Mouse (Mus musculus): ENCODE measurements at regions not wholly inside any gene's neighbourhood (a gene's known extent, or its start where the extent isn't known, plus 50 kb on each side); places are given as distances from the start of the nearest gene placed in this dataset.
"Not testable (repeated sequence)": the region's sequence is repeated elsewhere in the genome, so short reads cannot be mapped to it uniquely, and the experiment has no call there.

DNA sequence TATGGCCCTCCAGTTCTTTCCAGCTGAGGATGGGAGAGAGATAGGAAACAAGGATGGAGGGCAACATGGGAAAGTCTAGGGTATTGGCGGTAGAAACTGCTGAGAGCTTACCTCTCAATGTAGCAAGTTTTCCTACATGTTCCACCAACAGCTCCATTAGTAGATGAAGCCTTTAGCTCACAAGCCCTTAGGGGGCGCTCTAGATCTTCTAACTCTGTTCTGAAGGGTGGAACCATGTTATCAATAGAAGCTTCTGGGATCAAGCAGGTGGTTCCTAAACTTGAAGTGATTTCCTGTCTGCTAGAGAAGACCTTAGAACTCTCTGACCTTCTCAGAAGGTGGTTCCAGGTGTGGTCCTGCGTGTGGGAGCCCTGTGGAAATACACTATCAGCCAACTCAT, 154.2 kb upstream of the 1700012A03Rik start:
- Histone ChIP-seq H3K27me3 (peaks cover 4% of the 10 kb centered on the region; the same call in 1 of the 2 replicates), H3K9ac (no peak overlapping the region), H3K9me3 (no peaks in the 10 kb centered on the region), H3K4me3 (no peak overlapping the region), H3K4me1 (no peaks in the 10 kb centered on the region), H3K27ac (no peak overlapping the region), H3K36me3 (no peaks in the 10 kb centered on the region), H3K4me2 (no peak overlapping the region)
- no peak for ATAC-seq (ENCODE audit: insufficient number of reproducible peaks, low FRiP score, low TSS enrichment, low read depth)
- 55% methylated on average over 3 of the region's 3 CpGs for WGBS

DNA sequence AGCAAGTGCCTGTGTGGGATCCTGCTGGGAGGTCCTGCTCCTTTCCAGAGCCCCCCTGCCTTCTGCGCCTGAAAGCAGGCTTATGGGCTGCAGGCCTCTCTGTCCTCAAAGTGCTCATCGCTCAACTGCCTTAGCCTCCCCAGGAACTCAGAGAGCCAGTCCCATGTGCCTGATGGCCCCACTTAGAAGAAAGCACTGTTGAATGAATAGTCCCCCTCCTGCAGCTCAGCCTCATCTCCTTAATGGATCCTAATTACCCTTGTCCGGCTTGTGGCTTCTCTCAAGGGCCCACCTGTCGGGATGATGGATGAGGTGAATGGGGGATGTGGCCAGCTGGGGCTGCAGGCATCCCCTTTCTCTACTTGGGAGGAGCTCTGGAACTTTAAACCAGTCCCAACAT, 163.1 kb upstream of the 1700012A03Rik start:
- no peaks in the 10 kb centered on the region for H3K9me3 ChIP-seq
- ATAC-seq (ENCODE audit: insufficient number of reproducible peaks, low FRiP score, low TSS enrichment, low read depth), result no peak
- no peaks in the 10 kb centered on the region for H3K36me3 ChIP-seq
- no peak overlapping the region for H3K4me2 ChIP-seq
- no peak overlapping the region for H3K4me3 ChIP-seq
- WGBS, result 3% methylated on average over 4 of the region's 4 CpGs
- H3K27ac ChIP-seq, result no peak overlapping the region
- H3K9ac ChIP-seq, result no peak overlapping the region
- H3K27me3 ChIP-seq, result no peaks in the 10 kb centered on the region
- no peaks in the 10 kb centered on the region for H3K4me1 ChIP-seq

DNA sequence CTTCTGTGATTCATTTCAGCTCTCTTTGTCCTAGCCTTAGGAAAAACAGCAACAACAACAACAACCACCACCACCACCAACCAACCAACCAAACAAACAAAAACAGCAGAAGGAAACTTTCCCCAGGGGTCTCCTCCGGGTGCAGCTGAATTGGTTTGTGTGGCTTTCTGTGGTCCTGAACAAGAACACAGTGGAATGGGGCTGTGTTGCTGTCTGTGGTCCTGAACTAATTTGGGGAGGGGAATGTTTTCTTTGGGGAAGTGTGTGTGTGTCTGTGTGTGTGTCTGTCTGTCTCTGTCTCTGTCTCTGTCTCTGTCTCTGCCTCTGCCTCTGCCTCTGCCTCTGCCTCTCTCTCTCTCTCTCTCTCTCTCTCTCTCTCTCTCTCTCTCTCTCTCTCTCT, 164.8 kb upstream of the 1700012A03Rik start:
- not testable (repeated sequence) for H3K9ac ChIP-seq; H3K4me2 ChIP-seq; H3K9me3 ChIP-seq; H3K27ac ChIP-seq; H3K4me1 ChIP-seq; H3K27me3 ChIP-seq; H3K36me3 ChIP-seq; ATAC-seq (ENCODE audit: insufficient number of reproducible peaks, low FRiP score, low TSS enrichment, low read depth); H3K4me3 ChIP-seq
- 15% methylated on average over 1 of the region's 1 CpGs for WGBS

DNA sequence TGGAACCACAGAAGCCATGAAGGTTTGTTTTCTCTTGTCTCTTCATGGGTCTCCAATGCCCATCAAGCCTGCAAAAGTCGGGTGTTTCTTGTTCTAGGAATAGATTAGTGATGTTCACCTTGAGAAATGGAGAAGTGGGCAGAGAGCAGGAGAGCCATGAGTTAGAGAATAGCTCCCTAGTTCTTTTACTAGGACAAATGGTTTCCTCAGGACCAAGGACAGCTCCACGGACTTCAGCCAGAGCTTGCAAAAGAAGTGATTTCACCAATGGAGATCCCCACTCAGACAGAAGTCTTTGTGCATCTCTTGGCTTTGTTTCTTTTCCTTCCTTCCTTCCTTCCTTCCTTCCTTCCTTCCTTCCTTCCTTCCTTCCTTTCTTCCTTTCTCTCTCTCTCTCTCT, 166.3 kb upstream of the 1700012A03Rik start:
- Histone ChIP-seq H3K9me3 (no peaks in the 10 kb centered on the region), H3K27ac (no peak overlapping the region), H3K4me1 (no peaks in the 10 kb centered on the region), H3K4me2 (no peak overlapping the region), H3K36me3 (no peaks in the 10 kb centered on the region), H3K4me3 (no peak overlapping the region), H3K9ac (no peak overlapping the region), H3K27me3 (no peaks in the 10 kb centered on the region)
- WGBS, result 4% methylated on average over 2 of the region's 2 CpGs
- no peak for ATAC-seq (ENCODE audit: insufficient number of reproducible peaks, low FRiP score, low TSS enrichment, low read depth)

DNA sequence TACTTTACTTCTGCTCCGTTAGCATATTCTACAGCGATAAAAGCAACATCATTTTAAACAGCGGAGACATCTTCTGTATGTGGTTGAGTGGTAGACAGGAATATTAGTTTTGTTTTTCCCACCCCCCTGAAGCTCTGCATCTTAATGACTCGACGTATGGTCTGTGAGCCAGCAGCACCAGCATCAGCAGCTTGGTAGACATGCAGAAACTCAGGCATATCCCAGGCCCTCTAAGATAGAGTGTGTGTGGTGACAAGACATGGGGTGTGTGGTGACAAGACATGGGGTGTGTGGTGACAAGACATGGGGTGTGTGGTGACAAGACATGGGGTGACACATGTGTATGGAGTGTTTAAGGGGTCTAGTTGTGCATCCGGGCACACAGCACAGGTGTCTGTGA, 175.4 kb upstream of the 1700012A03Rik start:
- ATAC-seq (ENCODE audit: insufficient number of reproducible peaks, low FRiP score, low TSS enrichment, low read depth), result no peak
- no peaks in the 10 kb centered on the region for H3K36me3 ChIP-seq
- H3K9me3 ChIP-seq, result no peaks in the 10 kb centered on the region
- H3K4me2 ChIP-seq, result no peak overlapping the region
- 87% methylated on average over 6 of the region's 6 CpGs for WGBS
- H3K9ac ChIP-seq, result no peak overlapping the region
- H3K27ac ChIP-seq, result no peak overlapping the region
- no peak overlapping the region for H3K4me3 ChIP-seq
- H3K4me1 ChIP-seq, result no peaks in the 10 kb centered on the region
- no peaks in the 10 kb centered on the region for H3K27me3 ChIP-seq

DNA sequence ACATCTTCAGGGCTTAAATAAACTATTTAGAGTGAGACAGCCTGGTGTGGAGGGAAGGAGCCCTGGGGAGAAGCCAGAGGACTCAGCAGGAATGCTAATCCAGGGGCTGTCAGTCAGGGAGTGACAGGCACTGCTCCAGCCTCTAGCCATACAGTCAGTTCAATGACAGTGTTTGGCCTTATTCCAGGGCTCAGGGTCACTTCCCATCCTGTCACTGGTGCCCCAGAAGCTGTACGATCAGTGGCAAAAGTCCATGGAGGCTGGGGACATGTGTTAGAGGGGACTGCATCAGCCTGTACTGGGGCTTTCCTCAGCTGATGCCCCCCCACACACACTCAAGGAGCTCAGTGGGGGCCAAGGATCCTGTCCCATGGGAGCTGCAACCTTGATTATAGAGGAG, 176.1 kb upstream of the 1700012A03Rik start:
- Histone ChIP-seq H3K4me1 (no peaks in the 10 kb centered on the region), H3K4me2 (no peak overlapping the region), H3K27ac (no peak overlapping the region), H3K36me3 (no peaks in the 10 kb centered on the region), H3K4me3 (no peak overlapping the region), H3K9me3 (no peaks in the 10 kb centered on the region), H3K27me3 (no peaks in the 10 kb centered on the region), H3K9ac (no peak overlapping the region)
- no peak for ATAC-seq (ENCODE audit: insufficient number of reproducible peaks, low FRiP score, low TSS enrichment, low read depth)
- 48% methylated on average over 1 of the region's 1 CpGs for WGBS

DNA sequence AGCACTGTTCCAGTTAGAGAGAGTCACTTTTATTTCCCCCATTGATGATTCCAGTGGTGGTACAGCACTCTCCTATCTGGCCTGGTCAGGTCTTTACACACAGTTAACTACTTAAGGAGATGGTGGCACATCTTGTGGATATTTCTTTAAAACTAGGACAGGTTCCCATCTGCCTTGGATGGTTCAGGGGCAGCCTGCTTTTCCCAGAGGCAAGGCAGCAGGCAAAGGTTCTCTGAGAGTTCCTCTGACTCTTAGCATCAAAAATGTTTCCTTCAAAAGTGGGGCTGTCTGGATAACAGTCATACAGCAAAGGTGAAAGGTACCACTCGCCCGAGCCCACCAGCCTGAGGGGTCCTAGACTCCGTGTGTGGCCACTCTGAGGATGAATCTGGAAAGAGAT, 178.3 kb upstream of the 1700012A03Rik start:
- Histone ChIP-seq H3K27ac (no peak overlapping the region), H3K27me3 (no peaks in the 10 kb centered on the region), H3K9me3 (no peaks in the 10 kb centered on the region), H3K4me1 (no peaks in the 10 kb centered on the region), H3K9ac (no peak overlapping the region), H3K36me3 (no peaks in the 10 kb centered on the region), H3K4me2 (no peak overlapping the region), H3K4me3 (no peak overlapping the region)
- WGBS, result 80% methylated on average over 3 of the region's 3 CpGs
- ATAC-seq (ENCODE audit: insufficient number of reproducible peaks, low FRiP score, low TSS enrichment, low read depth), result no peak

DNA sequence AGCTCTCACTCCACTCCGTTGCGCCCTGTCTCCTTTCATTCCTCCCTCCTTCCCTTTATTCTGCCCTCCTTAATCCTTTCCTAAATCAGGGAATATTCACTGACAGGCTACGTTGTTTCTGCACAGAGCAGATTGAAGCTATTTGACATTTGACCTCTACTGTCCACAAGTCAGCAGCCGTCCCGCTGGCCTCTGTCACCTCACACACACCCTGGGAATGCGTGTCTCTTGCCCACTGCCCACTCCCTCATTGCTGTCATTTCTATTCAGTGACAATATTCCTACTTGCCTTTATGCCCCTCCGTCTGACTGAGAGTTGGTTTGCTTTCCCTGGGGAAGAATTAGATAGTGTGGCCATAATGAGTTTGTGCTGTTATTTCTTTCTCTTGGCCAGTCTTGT, 188.1 kb upstream of the 1700012A03Rik start:
- no peaks in the 10 kb centered on the region for H3K36me3 ChIP-seq
- no peak overlapping the region for H3K4me2 ChIP-seq
- no peak overlapping the region for H3K9ac ChIP-seq
- 41% methylated on average over 7 of the region's 7 CpGs for whole genome bisulfite sequencing
- no peak overlapping the region for H3K4me3 ChIP-seq
- H3K27ac ChIP-seq, result no peak overlapping the region
- no peak for ATAC-seq (ENCODE audit: insufficient number of reproducible peaks, low FRiP score, low TSS enrichment, low read depth)
- H3K27me3 ChIP-seq, result no peaks in the 10 kb centered on the region
- no peaks in the 10 kb centered on the region for H3K4me1 ChIP-seq
- no peaks in the 10 kb centered on the region for H3K9me3 ChIP-seq

DNA sequence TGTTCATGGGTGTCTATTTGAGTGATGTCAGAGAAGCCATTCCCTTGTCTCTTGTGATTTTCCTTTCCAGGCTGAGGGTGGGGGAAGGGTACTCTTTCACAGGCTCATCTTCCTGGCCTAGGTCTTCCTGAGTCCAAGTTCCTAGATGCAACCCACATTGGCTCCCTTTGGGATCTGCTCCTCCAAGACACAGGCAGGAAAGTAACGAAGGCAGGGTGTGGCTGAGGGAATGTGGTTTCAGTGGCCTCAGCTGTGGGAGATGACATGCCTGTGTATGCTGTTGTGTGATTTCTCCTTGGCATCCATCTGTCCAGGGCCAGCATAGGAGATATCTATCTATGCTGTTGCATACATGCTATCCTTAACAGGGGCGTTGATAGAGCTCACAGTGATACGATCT, 190.4 kb upstream of the 1700012A03Rik start:
- Histone ChIP-seq H3K27me3 (no peaks in the 10 kb centered on the region), H3K4me1 (no peaks in the 10 kb centered on the region), H3K9ac (no peak overlapping the region), H3K9me3 (no peaks in the 10 kb centered on the region), H3K27ac (no peak overlapping the region), H3K4me2 (no peak overlapping the region), H3K36me3 (no peaks in the 10 kb centered on the region), H3K4me3 (no peak overlapping the region)
- no peak for ATAC-seq (ENCODE audit: insufficient number of reproducible peaks, low FRiP score, low TSS enrichment, low read depth)
- 84% methylated on average over 3 of the region's 3 CpGs for WGBS

DNA sequence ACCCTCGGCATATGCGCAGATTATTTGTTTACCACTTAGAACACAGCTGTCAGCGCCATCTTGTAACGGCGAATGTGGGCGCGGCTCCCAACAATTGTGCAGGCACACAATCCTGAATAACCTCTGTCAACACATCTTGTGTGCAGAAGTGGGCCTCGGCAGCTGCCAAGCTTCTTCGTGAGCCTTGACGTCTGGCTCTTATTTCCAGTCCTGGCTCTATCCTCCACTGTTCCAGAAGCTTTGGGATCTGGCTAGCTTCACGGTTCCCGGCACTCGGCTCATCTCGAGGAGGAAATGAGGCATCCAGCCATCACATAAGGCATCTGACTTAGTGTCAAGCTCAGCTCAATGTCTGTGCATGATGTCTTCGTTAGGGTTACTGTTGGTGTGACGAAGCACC, 195.8 kb upstream of the 1700012A03Rik start:
- no peak overlapping the region for H3K4me2 ChIP-seq
- H3K27ac ChIP-seq, result no peak overlapping the region
- no peaks in the 10 kb centered on the region for H3K4me1 ChIP-seq
- ATAC-seq (ENCODE audit: insufficient number of reproducible peaks, low FRiP score, low TSS enrichment, low read depth), result no peak
- WGBS, result 88% methylated on average over 16 of the region's 16 CpGs
- no peaks in the 10 kb centered on the region for H3K9me3 ChIP-seq
- H3K9ac ChIP-seq, result no peak overlapping the region
- H3K36me3 ChIP-seq, result no peaks in the 10 kb centered on the region
- H3K27me3 ChIP-seq, result no peaks in the 10 kb centered on the region
- no peak overlapping the region for H3K4me3 ChIP-seq

DNA sequence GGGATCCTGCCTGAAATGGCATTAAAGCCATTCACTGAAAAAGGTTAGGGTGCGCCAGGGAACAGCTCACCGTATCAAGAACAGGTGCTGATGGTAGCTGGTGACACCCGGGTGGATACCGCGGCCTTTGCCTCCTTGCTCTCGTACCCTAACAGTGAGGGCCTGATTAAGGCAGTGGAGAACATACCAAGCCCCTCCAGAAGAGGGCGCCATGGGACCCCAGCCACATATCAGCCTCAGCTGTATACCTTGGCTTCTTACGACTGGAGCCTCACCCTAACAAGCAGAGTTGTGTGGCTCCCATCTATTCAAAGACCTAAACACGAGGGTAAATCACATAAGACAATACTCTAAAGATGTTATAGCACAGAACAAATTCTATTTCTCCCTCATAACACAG, 203.7 kb upstream of the 1700012A03Rik start:
- no peak overlapping the region for H3K9ac ChIP-seq
- no peak overlapping the region for H3K27ac ChIP-seq
- H3K4me2 ChIP-seq, result no peak overlapping the region
- H3K9me3 ChIP-seq, result no peaks in the 10 kb centered on the region
- H3K4me1 ChIP-seq, result no peaks in the 10 kb centered on the region
- no peak overlapping the region for H3K4me3 ChIP-seq
- no peaks in the 10 kb centered on the region for H3K27me3 ChIP-seq
- 87% methylated on average over 9 of the region's 9 CpGs for WGBS
- H3K36me3 ChIP-seq, result no peaks in the 10 kb centered on the region
- no peak for ATAC-seq (ENCODE audit: insufficient number of reproducible peaks, low FRiP score, low TSS enrichment, low read depth)

DNA sequence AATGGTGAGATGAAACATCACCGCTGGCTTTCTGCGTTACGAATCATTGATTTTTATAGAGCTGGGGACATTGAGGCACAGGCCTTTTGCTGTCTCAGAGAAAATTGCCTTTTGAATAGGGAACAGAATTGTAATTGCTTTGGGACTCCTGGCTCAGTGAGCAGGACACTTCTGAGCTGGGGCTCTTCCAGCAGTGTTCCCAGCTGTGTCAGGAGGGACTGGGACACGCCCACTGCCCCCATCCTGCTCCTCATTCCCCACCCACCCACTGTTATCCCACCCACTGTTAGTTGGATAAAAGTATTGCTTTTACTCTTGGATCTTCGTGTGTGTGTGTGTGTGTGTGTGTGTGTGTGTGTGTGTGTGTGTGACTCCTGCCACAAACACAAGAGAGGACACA, 204.4 kb upstream of the 1700012A03Rik start:
- Histone ChIP-seq H3K4me1 (no peaks in the 10 kb centered on the region), H3K4me3 (no peak overlapping the region), H3K9me3 (no peaks in the 10 kb centered on the region), H3K27ac (no peak overlapping the region), H3K9ac (no peak overlapping the region), H3K4me2 (no peak overlapping the region), H3K36me3 (no peaks in the 10 kb centered on the region), H3K27me3 (no peaks in the 10 kb centered on the region)
- WGBS, result 78% methylated on average over 5 of the region's 5 CpGs
- no peak for ATAC-seq (ENCODE audit: insufficient number of reproducible peaks, low FRiP score, low TSS enrichment, low read depth)

DNA sequence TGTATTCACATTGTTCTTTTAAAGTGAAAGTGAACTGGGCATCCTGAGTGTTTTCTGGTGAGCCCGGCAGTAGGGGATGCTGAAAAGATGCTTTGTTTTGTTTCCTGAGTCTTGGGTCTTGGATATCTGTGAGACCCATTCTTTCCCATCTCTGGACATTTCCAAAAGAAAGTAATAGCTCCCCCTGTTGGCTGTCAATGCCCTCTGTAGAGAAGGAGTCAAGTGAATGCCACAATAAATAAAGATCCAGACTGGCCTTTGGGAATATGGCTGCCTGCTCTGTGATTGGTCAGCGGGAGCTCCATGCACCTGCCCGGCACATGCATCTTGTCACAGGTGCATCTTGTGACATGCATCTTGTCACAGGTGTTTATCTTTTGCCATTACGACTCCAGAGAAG, 209.4 kb upstream of the 1700012A03Rik start:
- 84% methylated on average over 4 of the region's 4 CpGs for WGBS
- Histone ChIP-seq H3K9me3 (no peaks in the 10 kb centered on the region), H3K9ac (no peak overlapping the region), H3K36me3 (no peaks in the 10 kb centered on the region), H3K4me1 (no peaks in the 10 kb centered on the region), H3K27ac (no peak overlapping the region), H3K27me3 (no peaks in the 10 kb centered on the region), H3K4me2 (no peak overlapping the region), H3K4me3 (no peak overlapping the region)
- no peak for ATAC-seq (ENCODE audit: insufficient number of reproducible peaks, low FRiP score, low TSS enrichment, low read depth)

Measured in limb, embryonic 15.5 days (tissue).